Mouse (Mus musculus) cerebral cortex, adult 2 months (tissue): Measurements from ENCODE around the gene Vasp.

Source experiments
- WGBS: fragments of 180-500 bp; shearing (Covaris S2); methylation state at CpG from one replicate; pipeline ENCODE4 v1.1.7; 2018; 5-methylcytosine and 5-hydroxymethylcytosine counted together

Gene Vasp

GRCm38 (mm10) chr7:19236411-19236810 lies 35.2 kb downstream of the Vasp start:
- WGBS: 73% methylated on average over 2 of the region's 2 CpGs

- 95% methylated on average over 2 of the region's 2 CpGs for WGBS
These were observed 36.4 kb downstream of the Vasp start for GRCm38 (mm10) chr7:19235092-19235671.

- 88% methylated on average over 5 of the region's 5 CpGs for WGBS
These were observed 37.0 kb downstream of the Vasp start for GRCm38 (mm10) chr7:19234652-19235051.

- 83% methylated on average over 3 of the region's 3 CpGs for WGBS
These were observed 39.8 kb downstream of the Vasp start for GRCm38 (mm10) chr7:19231849-19232248.

GRCm38 (mm10) chr7:19230899-19231298 lies 40.7 kb downstream of the Vasp start:
- 95% methylated on average over 5 of the region's 5 CpGs for WGBS

GRCm38 (mm10) chr7:19230041-19230580 lies 41.5 kb downstream of the Vasp start:
- WGBS: 84% methylated on average over 2 of the region's 2 CpGs

- WGBS: 24% methylated on average over 5 of the region's 5 CpGs
These were observed 42.2 kb downstream of the Vasp start for GRCm38 (mm10) chr7:19229404-19229803.

- WGBS: 0% methylated on average over 14 of the region's 14 CpGs
These were observed 42.8 kb downstream of the Vasp start for GRCm38 (mm10) chr7:19228793-19229148.

- WGBS: under 1% methylated on average over 91 of the region's 91 CpGs
These were observed 43.5 kb downstream of the Vasp start, which contains the start of gene Opa3 for GRCm38 (mm10) chr7:19227883-19228792. Gene Opa3 (plus strand): TSS chr7:19228334.

- 16% methylated on average over 20 of the region's 20 CpGs for WGBS
These were observed 44.5 kb downstream of the Vasp start for GRCm38 (mm10) chr7:19226817-19227797.

- 86% methylated on average over 4 of the region's 4 CpGs for WGBS
These were observed 46.7 kb downstream of the Vasp start for GRCm38 (mm10) chr7:19224933-19225332.

- 92% methylated on average over 14 of the region's 14 CpGs for WGBS
These were observed 48.7 kb downstream of the Vasp start for GRCm38 (mm10) chr7:19222875-19223274.

GRCm38 (mm10) chr7:19222189-19222588 lies 49.4 kb downstream of the Vasp start:
- WGBS: 93% methylated on average over 16 of the region's 16 CpGs

- WGBS: 74% methylated on average over 3 of the region's 3 CpGs
These were observed 51.6 kb downstream of the Vasp start for GRCm38 (mm10) chr7:19220061-19220460.

- WGBS: 22% methylated on average over 2 of the region's 3 CpGs
These were observed 53.7 kb downstream of the Vasp start for GRCm38 (mm10) chr7:19217944-19218343.

- whole genome bisulfite sequencing: 60% methylated on average over 5 of the region's 5 CpGs
These were observed 54.1 kb downstream of the Vasp start for GRCm38 (mm10) chr7:19217492-19217891.

- WGBS: 36% methylated on average over 9 of the region's 9 CpGs
These were observed 56.7 kb downstream of the Vasp start for GRCm38 (mm10) chr7:19214940-19215339.

- 60% methylated on average over 7 of the region's 7 CpGs for WGBS
These were observed 57.2 kb downstream of the Vasp start for GRCm38 (mm10) chr7:19214369-19214768.

GRCm38 (mm10) chr7:19213385-19213784 lies 58.2 kb downstream of the Vasp start:
- 75% methylated on average over 2 of the region's 2 CpGs for WGBS

- WGBS: 7% methylated on average over 21 of the region's 30 CpGs
These were observed 59.4 kb downstream of the Vasp start, which contains the start of gene Gpr4 for GRCm38 (mm10) chr7:19211996-19212755. Gene Gpr4 (plus strand): TSS chr7:19212538.
